Mouse (Mus musculus) kidney, adult 2 months (tissue): ENCODE data around the gene Grm2.

ENCODE experiments used
- CTCF ChIP-seq: fragments of 200-500 bp; conservative IDR thresholded peaks from 2 replicates; pipeline ENCODE4 v1.5.1; 2011; ENCODE audit warnings: low read depth, mild to moderate bottlenecking, control low read depth, low read length, moderate library complexity, mixed read lengths; ENCODE audit not compliant: insufficient read depth, insufficient read length
- POLR2A ChIP-seq: fragments of 200-500 bp; IDR thresholded peaks from one replicate; pipeline ENCODE4 v1.6.1; 2011; ENCODE audit warnings: low read depth, low read length, control low read depth

DNA sequence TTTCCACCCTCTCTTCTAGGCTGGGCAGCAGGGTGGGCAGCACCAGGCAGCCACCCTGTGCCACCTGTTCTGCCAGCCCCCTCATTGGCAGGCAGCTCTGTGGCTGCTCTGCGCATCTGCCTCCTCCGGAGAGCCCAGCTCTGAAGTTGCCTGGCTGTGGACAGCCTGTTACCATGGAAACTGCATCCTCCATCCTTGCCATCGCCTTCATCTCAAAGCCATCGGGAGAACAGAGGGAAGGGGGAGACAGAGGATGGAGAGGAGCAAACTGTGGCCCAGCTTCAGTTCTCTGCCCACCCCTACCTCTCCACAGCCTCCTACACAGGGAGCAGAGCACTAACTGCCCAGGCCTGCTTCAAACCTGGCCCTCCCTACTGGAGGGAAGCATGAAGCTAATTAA lies 8.6 kb upstream of the Grm2 start:
- TF ChIP-seq POLR2A (no peak), CTCF (no peak)
